Mouse (Mus musculus) neural tube, embryonic 14.5 days (tissue): ENCODE results near the gene Rgs12. TPM values are rescaled to one million over a fixed set of nuclear protein-coding genes. Genes with fewer than 3 reads are reported as not detected.
A peak's percentile ranks its signal among the peaks of the same experiment; 100 is the strongest.

Experiments used
- ATAC-seq: fragments of 200-750 bp; cut with Nextera tagmentation; 2 replicates; pipeline ENCODE4 v1.8.0; 2017; ENCODE audit warnings: low read depth, mild to moderate bottlenecking, moderate TSS enrichment, moderate library complexity
- H3K27ac ChIP-seq: fragments of 300-500 bp; sonication (generic); 2 replicates; pipeline ENCODE4 v1.5.1; 2014; ENCODE audit warnings: low read depth, mild to moderate bottlenecking, control low read depth, low read length, moderate library complexity, mixed read lengths
- H3K27me3 ChIP-seq: fragments of 300-500 bp; sonication (generic); 2 replicates; pipeline ENCODE4 v1.6.1; 2014; ENCODE audit warnings: low read length; ENCODE audit not compliant: control insufficient read depth, insufficient read depth
- H3K36me3 ChIP-seq: fragments of 300-500 bp; sonication (generic); 2 replicates; pipeline ENCODE4 v1.6.1; 2014; ENCODE audit warnings: low read length, mixed read lengths; ENCODE audit not compliant: control insufficient read depth, insufficient read depth
- H3K4me1 ChIP-seq: fragments of 300-500 bp; sonication (generic); 2 replicates; pipeline ENCODE4 v1.6.1; 2014; ENCODE audit warnings: low read length; ENCODE audit not compliant: control insufficient read depth, insufficient read depth
- H3K4me2 ChIP-seq: fragments of 300-500 bp; sonication (generic); 2 replicates; pipeline ENCODE4 v1.6.1; 2014; ENCODE audit warnings: mild to moderate bottlenecking, low read depth, low read length, control low read depth
- H3K4me3 ChIP-seq: fragments of 300-500 bp; sonication (generic); 2 replicates; pipeline ENCODE4 v1.5.1; 2014; ENCODE audit warnings: low read depth, low read length, control low read depth, mixed read lengths
- H3K9ac ChIP-seq: fragments of 300-500 bp; sonication (generic); replicated peaks from 2 replicates; pipeline ENCODE4 v1.6.1; 2014; ENCODE audit warnings: low read depth, mild to moderate bottlenecking, control low read depth, low read length, mixed read lengths
- H3K9me3 ChIP-seq: fragments of 300-500 bp; sonication (generic); 2 replicates; pipeline ENCODE4 v1.6.1; 2016; ENCODE audit warnings: low read length; ENCODE audit not compliant: control insufficient read depth
- WGBS: fragments of 180-500 bp; shearing (Covaris S2); extraction: QIAGEN DNeasy Blood & Tissue Kit; methylation state at CpG from one replicate; pipeline ENCODE4 v1.1.7; 2014; 5-methylcytosine and 5-hydroxymethylcytosine counted together
- microRNA-seq: library from miRNA; unstranded; fragments of <30 nt; microRNA quantifications from one replicate; pipeline ENCODE4, GENCODE M21; 2016
- polyA plus RNA-seq: library from polyadenylated mRNA; unstranded; fragments of >200 nt; fragmentation: Nextera tagmentation; extraction: Ambion mirVana; gene quantifications from 2 replicates; pipeline ENCODE4 v1.2.1, GENCODE M21; 2014

Rgs12 gene
- polyA plus RNA-seq, 1 experiment from 2014 or later, result 31.6 TPM

GRCm38 (mm10) chr5:35088785-35089613 lies 139.8 kb downstream of the Rgs12 start:
- Histone ChIP-seq H3K27ac (no peak overlapping the region), H3K4me1 (no peaks in the 10 kb centered on the region), H3K36me3 (peaks cover 14% of the 10 kb centered on the region; the same call in 1 of the 2 replicates), H3K27me3 (no peaks in the 10 kb centered on the region), H3K4me2 (no peak overlapping the region), H3K9me3 (no peaks in the 10 kb centered on the region), H3K9ac (no peak overlapping the region), H3K4me3 (no peak overlapping the region)
- WGBS, result 67% methylated on average over 9 of the region's 9 CpGs
- ATAC-seq, result no peak

Small RNA genes within 50 kb of the gene (microRNA-seq; reads per million reads assigned to microRNA genes)
- gene Mir3097, result 4.8 reads per million, percentile 9 among the genes with 10 or more reads in this experiment

Other genes starting within 250 kb of the Rgs12 start
- gene Htt, start 187.7 kb upstream of the Rgs12 start, polyA plus RNA-seq, result 21.9 and 28.5 TPM in 2 replicates
- 2.8 and 3.9 TPM in 2 replicates for gene Msantd1, start 41.4 kb upstream of the Rgs12 start, polyA plus RNA-seq
- 0.40 and 0.54 TPM in 2 replicates for gene Hgfac, start 92.1 kb downstream of the Rgs12 start, polyA plus RNA-seq
- 4.2 and 5.7 TPM in 2 replicates for gene Dok7, start 107.3 kb downstream of the Rgs12 start, polyA plus RNA-seq
- 156 and 161 TPM in 2 replicates for gene Lrpap1, start 156.3 kb downstream of the Rgs12 start, polyA plus RNA-seq